Mouse (Mus musculus) forebrain, embryonic 14.5 days (tissue): Measurements from ENCODE around the gene Rbms3. TPM values are rescaled to one million over a fixed set of nuclear protein-coding genes. Genes with fewer than 3 reads are reported as not detected.

Source experiments
- ATAC-seq: fragments of 200-750 bp; cut with Nextera tagmentation; 2 replicates; pipeline ENCODE4 v1.8.0; 2017; ENCODE audit warnings: mild to moderate bottlenecking, moderate library complexity
- DNase-seq: peaks from one replicate; pipeline ENCODE4 v3.0.0-alpha.2; 2015; ENCODE audit warnings: low spot score
- H3K27ac ChIP-seq: fragments of 300-500 bp; sonication (generic); 2 replicates; pipeline ENCODE4 v1.5.1; 2014; ENCODE audit warnings: low read depth, mild to moderate bottlenecking, control low read depth, low read length, moderate library complexity
- H3K27me3 ChIP-seq: fragments of 300-500 bp; sonication (generic); replicated peaks from 2 replicates; pipeline ENCODE4 v1.6.1; 2014; ENCODE audit warnings: low read length, control low read depth, mixed read lengths; ENCODE audit not compliant: control insufficient read depth, insufficient read depth
- H3K36me3 ChIP-seq: fragments of 300-500 bp; sonication (generic); 2 replicates; pipeline ENCODE4 v1.6.1; 2014; ENCODE audit warnings: low read length, control low read depth; ENCODE audit not compliant: control insufficient read depth, insufficient read depth
- H3K4me1 ChIP-seq: fragments of 300-500 bp; sonication (generic); 2 replicates; pipeline ENCODE4 v1.6.1; 2014; ENCODE audit warnings: antibody characterized with exemption, low read length, control low read depth; ENCODE audit not compliant: control insufficient read depth, insufficient read depth
- H3K4me2 ChIP-seq: fragments of 300-500 bp; sonication (generic); 2 replicates; pipeline ENCODE4 v1.6.1; 2014; ENCODE audit warnings: mild to moderate bottlenecking, control low read depth, low read length
- H3K4me3 ChIP-seq: fragments of 300-500 bp; sonication (generic); 2 replicates; pipeline ENCODE4 v1.5.1; 2014; ENCODE audit warnings: low read depth, low read length, control low read depth
- H3K9ac ChIP-seq: fragments of 300-500 bp; sonication (generic); 2 replicates; pipeline ENCODE4 v1.6.1; 2014; ENCODE audit warnings: mild to moderate bottlenecking, low read length, control low read depth, moderate library complexity
- H3K9me3 ChIP-seq: fragments of 300-500 bp; sonication (generic); replicated peaks from 2 replicates; pipeline ENCODE4 v1.6.1; 2016; ENCODE audit warnings: low read length, control low read depth, mixed read lengths; ENCODE audit not compliant: control insufficient read depth
- WGBS: fragments of 180-500 bp; shearing (Covaris S2); extraction: QIAGEN DNeasy Blood & Tissue Kit; methylation state at CpG from one replicate; pipeline ENCODE4 v1.1.7; 2014; 5-methylcytosine and 5-hydroxymethylcytosine counted together
- polyA plus RNA-seq: library from polyadenylated mRNA; unstranded; fragments of >200 nt; fragmentation: Nextera tagmentation; extraction: Ambion mirVana; gene quantifications from 2 replicates; pipeline ENCODE4 v1.2.1, GENCODE M21; 2014

The Rbms3 gene
- polyA plus RNA-seq, 1 experiment from 2014 or later, result 13.8 TPM

DNA sequence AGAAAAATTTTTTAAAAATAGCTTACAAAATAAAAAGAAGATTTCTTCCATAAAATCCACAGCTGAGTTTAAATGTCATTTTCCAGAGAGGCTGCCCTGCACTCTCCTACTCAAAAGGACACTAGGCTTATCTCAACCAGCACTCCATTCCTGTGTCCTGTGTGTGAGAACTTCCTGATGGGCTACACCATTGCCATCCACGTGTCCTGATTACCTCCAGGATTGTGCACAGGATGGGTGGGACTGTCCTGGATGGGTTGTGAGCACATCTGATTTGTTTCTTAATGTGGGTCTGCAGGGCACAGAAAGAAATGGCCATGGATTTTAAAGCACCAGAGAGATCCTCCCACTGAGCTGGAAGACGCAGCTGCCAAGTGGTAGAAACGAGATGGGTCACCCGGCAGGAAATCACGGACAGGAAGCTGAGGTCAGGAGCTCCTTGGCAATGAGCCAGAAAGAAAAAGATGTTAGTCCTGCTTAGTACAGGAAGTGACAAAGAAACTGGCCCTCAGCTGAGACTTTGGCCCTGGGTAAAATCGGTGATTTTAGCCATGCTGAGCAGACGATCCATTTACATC, 256.5 kb downstream of the Rbms3 start:
- no peak for DNase-seq
- WGBS, result 73% methylated on average over 7 of the region's 7 CpGs

GRCm38 (mm10) chr9:117371980-117372379, 257.7 kb downstream of the Rbms3 start:
- no peaks in the 10 kb centered on the region for H3K27me3 ChIP-seq
- DNase-seq (peak; percentile 37), ATAC-seq (no peak)
- WGBS, result 87% methylated on average over 5 of the region's 5 CpGs
- no peaks in the 10 kb centered on the region for H3K9me3 ChIP-seq
- no peak overlapping the region for H3K9ac ChIP-seq
- no peaks in the 10 kb centered on the region for H3K4me1 ChIP-seq
- no peak overlapping the region for H3K27ac ChIP-seq
- no peaks in the 10 kb centered on the region for H3K36me3 ChIP-seq
- H3K4me3 ChIP-seq, result no peak overlapping the region
- H3K4me2 ChIP-seq, result no peak overlapping the region

More for the DNA sequence above, 256.5 kb downstream of the Rbms3 start:
- no peaks in the 10 kb centered on the region for H3K9me3 ChIP-seq
- no peak overlapping the region for H3K4me3 ChIP-seq
- ATAC-seq, result no peak
- no peak overlapping the region for H3K9ac ChIP-seq
- no peaks in the 10 kb centered on the region for H3K27me3 ChIP-seq
- no peak overlapping the region for H3K27ac ChIP-seq
- H3K4me2 ChIP-seq, result no peak overlapping the region
- no peaks in the 10 kb centered on the region for H3K4me1 ChIP-seq
- no peaks in the 10 kb centered on the region for H3K36me3 ChIP-seq

- Histone ChIP-seq H3K4me3 (no peak overlapping the region), H3K9ac (no peak overlapping the region), H3K4me1 (no peaks in the 10 kb centered on the region), H3K36me3 (no peaks in the 10 kb centered on the region), H3K27ac (no peak overlapping the region), H3K4me2 (no peak overlapping the region), H3K9me3 (no peaks in the 10 kb centered on the region), H3K27me3 (no peaks in the 10 kb centered on the region)
- DNase-seq (no peak), ATAC-seq (no peak)
- WGBS, result 90% methylated on average over 6 of the region's 6 CpGs
Observed at GRCm38 (mm10) chr9:117370086-117370485, 259.6 kb downstream of the Rbms3 start.

DNA sequence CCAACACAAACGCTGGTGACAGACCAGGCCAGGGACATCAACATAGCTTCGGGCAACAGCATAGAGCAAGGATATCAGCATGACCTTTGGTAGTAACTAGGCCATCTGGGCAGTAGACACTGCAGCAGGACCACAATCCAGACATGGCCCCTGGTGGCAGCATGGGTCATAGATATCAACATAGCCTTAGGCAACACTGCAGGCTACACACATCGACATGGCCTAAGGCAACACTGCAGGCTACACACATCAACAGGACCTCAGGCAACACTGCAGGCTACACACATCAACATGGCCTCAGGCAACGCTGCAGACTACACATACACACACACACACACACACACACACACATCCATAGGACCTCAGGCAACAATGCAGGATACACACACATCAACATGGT, 261.7 kb downstream of the Rbms3 start:
- Histone ChIP-seq H3K9ac (no peak overlapping the region), H3K4me2 (no peak overlapping the region), H3K4me3 (no peak overlapping the region), H3K27me3 (no peaks in the 10 kb centered on the region), H3K4me1 (peaks cover 3% of the 10 kb centered on the region; the same call in 1 of the 2 replicates), H3K36me3 (no peaks in the 10 kb centered on the region), H3K9me3 (no peaks in the 10 kb centered on the region), H3K27ac (no peak overlapping the region)
- ATAC-seq, result no peak
- 95% methylated on average over 4 of the region's 4 CpGs for WGBS
- no peak for DNase-seq

DNA sequence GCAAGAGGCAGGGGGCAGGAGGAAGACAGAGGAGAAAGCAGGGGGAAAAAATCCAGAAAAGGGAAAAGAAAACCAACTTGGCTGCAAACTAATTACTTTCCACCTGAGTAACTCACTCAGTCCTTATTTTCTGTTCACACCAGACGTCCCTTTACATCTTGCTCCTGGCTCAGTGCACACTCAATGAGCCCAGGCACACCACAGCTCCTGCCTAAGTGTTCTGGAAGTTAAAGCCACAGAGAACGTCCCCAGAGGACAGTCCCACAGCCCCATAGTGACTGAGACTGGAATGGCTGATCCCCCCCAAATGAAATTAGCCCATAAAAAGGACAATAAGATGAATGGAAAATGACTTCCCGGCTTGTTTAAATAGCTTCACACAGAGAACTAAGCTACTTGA, 265.1 kb downstream of the Rbms3 start:
- ATAC-seq (no peak), DNase-seq (no peak)
- Histone ChIP-seq H3K36me3 (no peaks in the 10 kb centered on the region), H3K4me3 (no peak overlapping the region), H3K27me3 (no peaks in the 10 kb centered on the region), H3K4me2 (no peak overlapping the region), H3K9me3 (no peaks in the 10 kb centered on the region), H3K4me1 (peaks cover 3% of the 10 kb centered on the region; the same call in 1 of the 2 replicates), H3K9ac (no peak overlapping the region), H3K27ac (no peak overlapping the region)
- 16% methylated on average over 3 of the region's 3 CpGs for WGBS

- no peak overlapping the region for H3K4me3 ChIP-seq
- peaks cover 10% of the 10 kb centered on the region; the same call in 1 of the 2 replicates for H3K4me1 ChIP-seq
- WGBS, result 7% methylated on average over 5 of the region's 5 CpGs
- ATAC-seq (no peak), DNase-seq (peak; percentile 45)
- no peak overlapping the region for H3K9ac ChIP-seq
- no peak overlapping the region for H3K4me2 ChIP-seq
- no peaks in the 10 kb centered on the region for H3K9me3 ChIP-seq
- no peaks in the 10 kb centered on the region for H3K27me3 ChIP-seq
- no peaks in the 10 kb centered on the region for H3K36me3 ChIP-seq
- H3K27ac ChIP-seq, result no peak overlapping the region
Observed at GRCm38 (mm10) chr9:117361431-117361830, 268.3 kb downstream of the Rbms3 start.

DNA sequence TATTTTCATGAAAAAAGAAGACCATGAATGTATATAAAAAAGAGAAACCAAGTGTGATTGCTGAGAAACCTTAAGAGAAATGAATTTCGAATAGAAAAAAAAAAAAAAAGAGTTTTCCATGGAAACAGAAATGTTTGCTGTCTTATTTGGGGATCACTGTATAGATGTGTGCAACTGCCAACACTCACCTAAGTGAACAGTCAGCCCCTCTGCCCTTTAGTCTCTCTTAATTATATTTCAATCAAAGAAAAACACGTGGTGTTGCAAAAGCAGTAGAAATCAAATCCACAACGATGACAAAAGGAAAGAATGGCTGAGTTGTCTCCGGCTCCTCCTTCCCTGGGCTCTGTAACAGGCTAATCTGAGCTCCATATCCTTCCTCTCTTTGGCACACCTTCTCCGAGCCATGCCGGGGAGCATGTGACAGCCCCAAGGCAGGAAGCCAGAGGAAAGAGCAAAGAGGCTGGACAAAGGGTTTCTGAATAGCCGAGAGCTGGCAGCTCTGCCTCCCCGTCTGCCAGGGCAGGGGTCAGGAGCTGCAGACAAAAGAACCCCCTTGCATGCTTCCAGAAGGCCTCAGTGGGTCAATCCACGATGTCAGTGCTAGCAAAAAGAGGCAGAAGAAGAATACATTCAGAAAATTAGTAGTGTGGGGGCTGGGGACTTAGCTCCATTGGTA, 272.8 kb downstream of the Rbms3 start:
- H3K36me3 ChIP-seq, result no peaks in the 10 kb centered on the region
- no peaks in the 10 kb centered on the region for H3K9me3 ChIP-seq
- 5% methylated on average over 9 of the region's 9 CpGs for WGBS
- H3K4me2 ChIP-seq, result no peak overlapping the region
- no peaks in the 10 kb centered on the region for H3K27me3 ChIP-seq
- ATAC-seq, result peak; percentile 92
- H3K9ac ChIP-seq, result no peak overlapping the region
- peak; percentile 87 for DNase-seq
- 0 out of 2 replicates have a peak overlapping the region, but pooled peaks have one; percentile 44 for H3K27ac ChIP-seq
- no peak overlapping the region for H3K4me3 ChIP-seq
- H3K4me1 ChIP-seq, result peaks cover 7% of the 10 kb centered on the region; the same call in 1 of the 2 replicates

DNA sequence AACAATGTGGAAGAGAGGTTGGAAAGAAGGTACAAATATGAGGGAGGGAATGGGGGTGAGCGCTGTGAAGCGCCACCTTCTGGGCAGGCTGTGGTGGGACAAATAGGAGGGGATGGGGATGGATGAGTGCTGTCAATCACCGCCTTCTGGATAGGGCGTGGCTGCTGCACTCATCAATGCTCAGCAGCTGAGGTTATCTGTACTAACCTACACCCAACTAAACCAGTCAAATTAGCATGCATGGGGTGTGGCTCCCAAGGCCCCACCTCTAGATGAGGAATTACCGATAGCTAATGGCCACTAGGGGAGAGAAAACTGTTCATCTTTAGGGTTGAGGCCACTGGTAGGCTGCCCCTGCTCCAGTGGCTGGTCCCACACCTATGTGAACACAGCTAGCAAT, 274.2 kb downstream of the Rbms3 start:
- Histone ChIP-seq H3K36me3 (no peaks in the 10 kb centered on the region), H3K9ac (no peak overlapping the region), H3K4me3 (no peak overlapping the region), H3K4me2 (no peak overlapping the region), H3K27ac (no peak overlapping the region), H3K27me3 (no peaks in the 10 kb centered on the region), H3K9me3 (no peaks in the 10 kb centered on the region), H3K4me1 (peaks cover 7% of the 10 kb centered on the region; the same call in 1 of the 2 replicates)
- DNase-seq, result no peak
- no peak for ATAC-seq
- WGBS, result 67% methylated on average over 5 of the region's 5 CpGs

DNA sequence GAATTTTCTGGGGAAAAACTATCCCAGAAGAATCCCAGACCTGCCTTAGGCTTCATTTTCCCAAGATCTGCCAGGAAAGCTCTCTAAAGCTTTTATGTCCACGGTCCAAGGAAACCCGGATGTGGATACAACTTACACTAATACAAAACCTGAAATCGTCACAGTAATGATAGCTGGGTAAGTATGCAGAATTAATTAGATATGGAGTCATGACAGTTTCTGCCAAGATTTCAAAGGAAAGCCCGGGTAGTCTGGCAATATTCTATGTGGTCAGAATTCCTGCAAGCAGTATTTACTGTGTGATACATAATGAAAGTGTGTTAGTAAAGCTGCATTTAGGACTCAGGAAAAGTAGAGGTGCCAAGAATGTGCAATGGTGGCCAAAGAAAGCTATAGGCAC, 287.4 kb downstream of the Rbms3 start:
- no peak for ATAC-seq
- no peak for DNase-seq
- H3K9ac ChIP-seq, result no peak overlapping the region
- no peaks in the 10 kb centered on the region for H3K27me3 ChIP-seq
- no peaks in the 10 kb centered on the region for H3K9me3 ChIP-seq
- 70% methylated on average over 4 of the region's 4 CpGs for WGBS
- no peak overlapping the region for H3K4me3 ChIP-seq
- no peaks in the 10 kb centered on the region for H3K4me1 ChIP-seq
- no peak overlapping the region for H3K4me2 ChIP-seq
- no peaks in the 10 kb centered on the region for H3K36me3 ChIP-seq
- no peak overlapping the region for H3K27ac ChIP-seq
